Comparison of ENCODE assay signal across 19 mouse cellular contexts in the genomic region with DNA sequence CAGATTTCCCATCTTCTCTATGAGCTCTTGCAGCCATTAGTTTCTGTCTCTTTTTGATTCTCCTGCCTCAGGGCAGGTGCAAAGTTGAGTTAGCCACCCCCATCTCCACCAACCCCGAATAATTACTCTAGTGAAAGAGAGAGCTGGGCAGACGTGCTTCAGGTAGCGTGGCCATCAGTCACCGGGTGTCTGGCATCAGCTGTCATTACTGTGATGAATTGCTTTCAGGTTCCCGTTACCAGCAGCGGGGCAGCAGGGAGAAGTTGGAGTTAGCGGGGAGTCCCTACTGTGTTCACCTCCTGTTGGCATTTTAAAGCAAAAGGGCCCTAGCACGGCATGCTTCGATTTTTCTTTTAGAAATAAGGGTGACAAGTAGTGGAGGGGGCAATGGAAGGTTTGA. TPM values are rescaled to one million over a fixed set of nuclear protein-coding genes. Genes with fewer than 3 reads are reported as not detected.
DNase-seq lines count a peak whose midpoint lies in the region; ATAC-seq and TF ChIP-seq lines count a peak whose summit lies in the region.
"Had no signal": no experiment of that assay in that cellular context is flagged by ENCODE, and none has a peak within 500 bp of the region (broad histone marks: within the 10 kb centered on the region; RNA-seq: fewer than 3 reads in every experiment).

No protein-coding gene starts in this region.

- H3K27ac ChIP-seq in hindbrain, embryonic 13.5 days = 0 out of 2 replicates have a peak overlapping the region, but pooled peaks have one; percentile 14
- no peak overlapping the region; the same call in 1 of the 2 replicates for H3K27ac ChIP-seq in hindbrain, embryonic 12.5 days
- H3K27ac ChIP-seq in liver, embryonic 15.5 days (replicated peaks) = 0 out of 2 replicates have a peak overlapping the region, but pooled peaks have one; percentile 51
- H3K27ac ChIP-seq in liver, postnatal 0 days (ENCODE audit: low read depth) = no peak overlapping the region
- H3K27ac ChIP-seq: embryonic facial prominence, embryonic 15.5 days; forebrain, embryonic 13.5 days; hindbrain, embryonic 15.5 days had no signal

- H3K27me3 ChIP-seq in hindbrain, embryonic 13.5 days = no peaks in the 10 kb centered on the region
- H3K27me3 ChIP-seq in hindbrain, embryonic 12.5 days = no peaks in the 10 kb centered on the region
- no peaks in the 10 kb centered on the region for H3K27me3 ChIP-seq in liver, embryonic 15.5 days
- H3K27me3 ChIP-seq in liver, postnatal 0 days (ENCODE audit: insufficient read depth, low read length) = 0 out of 2 replicates have a peak, but pooled peaks cover 4% of the 10 kb centered on the region
- H3K27me3 ChIP-seq: embryonic facial prominence, embryonic 15.5 days; hindbrain, embryonic 15.5 days had no signal

- H3K36me3 ChIP-seq in hindbrain, embryonic 13.5 days = no peaks in the 10 kb centered on the region
- no peaks in the 10 kb centered on the region for H3K36me3 ChIP-seq in hindbrain, embryonic 12.5 days
- H3K36me3 ChIP-seq in liver, embryonic 15.5 days (replicated peaks) = no peaks in the 10 kb centered on the region
- no peaks in the 10 kb centered on the region for H3K36me3 ChIP-seq in liver, postnatal 0 days (replicated peaks; ENCODE audit: insufficient read depth, low read length)
- H3K36me3 ChIP-seq: embryonic facial prominence, embryonic 15.5 days; G1E; hindbrain, embryonic 15.5 days had no signal

- ATAC-seq in hindbrain, embryonic 13.5 days (ENCODE audit: low FRiP score) = no peak
- no peak for ATAC-seq in hindbrain, embryonic 12.5 days (ENCODE audit: low FRiP score)
- no peak for ATAC-seq in liver, embryonic 15.5 days (ENCODE audit: insufficient read depth)
- no peak for ATAC-seq in liver, postnatal 0 days
- 0 out of 2 replicates have a peak, but pooled peaks have one; percentile 30 for ATAC-seq in erythroblast, adult 5-6 weeks (replicated peaks; ENCODE audit: low FRiP score, poor library complexity, severe bottlenecking)
- ATAC-seq: forebrain, embryonic 13.5 days; forebrain, postnatal 0 days had no signal

- 16% methylated on average over 9 of the region's 9 CpGs for WGBS in hindbrain, embryonic 13.5 days
- 14% methylated on average over 9 of the region's 9 CpGs for WGBS in hindbrain, embryonic 12.5 days
- WGBS in liver, embryonic 15.5 days (ENCODE audit: insufficient replicate concordance) = 30% methylated on average over 9 of the region's 9 CpGs
- 36% methylated on average over 9 of the region's 9 CpGs for WGBS in liver, postnatal 0 days (ENCODE audit: insufficient replicate concordance)

- no peaks in the 10 kb centered on the region for H3K9me3 ChIP-seq in hindbrain, embryonic 13.5 days
- no peaks in the 10 kb centered on the region for H3K9me3 ChIP-seq in hindbrain, embryonic 12.5 days (replicated peaks)
- H3K9me3 ChIP-seq in liver, embryonic 15.5 days (replicated peaks) = no peaks in the 10 kb centered on the region
- H3K9me3 ChIP-seq in liver, postnatal 0 days (ENCODE audit: low read length) = no peaks in the 10 kb centered on the region
- H3K9me3 ChIP-seq: embryonic facial prominence, embryonic 15.5 days; forebrain, embryonic 13.5 days; hindbrain, embryonic 15.5 days had no signal

- no peak overlapping the region for H3K9ac ChIP-seq in hindbrain, embryonic 13.5 days
- H3K9ac ChIP-seq in hindbrain, embryonic 12.5 days = no peak overlapping the region
- no peak overlapping the region for H3K9ac ChIP-seq in liver, embryonic 15.5 days
- H3K9ac ChIP-seq in liver, postnatal 0 days (replicated peaks) = no peak overlapping the region
- H3K9ac ChIP-seq: embryonic facial prominence, embryonic 15.5 days; forebrain, embryonic 13.5 days; forebrain, postnatal 0 days; hindbrain, embryonic 15.5 days had no signal

- TF ChIP-seq EP300 in liver, postnatal 0 days (IDR thresholded peaks at IDR 0.05; ENCODE audit: low read depth) = no peak

- no peak for TF ChIP-seq CTCF in liver, postnatal 0 days (IDR thresholded peaks at IDR 0.05; ENCODE audit: low read depth)

- DNase-seq in liver, postnatal 0 days = no peak
- DNase-seq in B cell, adult 2 months = no peak
- DNase-seq in layer of hippocampus, postnatal 25 days (ENCODE audit: extremely low spot score in 1 of 2, low spot score in 1 of 2) = no peak
- DNase-seq: adrenal gland, adult 8-10 months; adrenal gland, postnatal 36 days; cerebellum, adult 2 months; cerebellum, postnatal 10 days; forebrain, postnatal 0 days; gastrocnemius, postnatal 14 days; heart, postnatal 10 days; heart, postnatal 4 days had no signal

- peaks cover 54% of the 10 kb centered on the region for H3K4me1 ChIP-seq in hindbrain, embryonic 13.5 days (replicated peaks)
- peaks cover 40% of the 10 kb centered on the region for H3K4me1 ChIP-seq in hindbrain, embryonic 12.5 days
- H3K4me1 ChIP-seq in liver, embryonic 15.5 days (replicated peaks) = peaks cover 39% of the 10 kb centered on the region
- peaks cover 2% of the 10 kb centered on the region; the same call in 1 of the 2 replicates for H3K4me1 ChIP-seq in liver, postnatal 0 days (ENCODE audit: insufficient read depth)

- no peak overlapping the region for H3K4me3 ChIP-seq in hindbrain, embryonic 13.5 days
- H3K4me3 ChIP-seq in hindbrain, embryonic 12.5 days = no peak overlapping the region
- H3K4me3 ChIP-seq in liver, embryonic 15.5 days (replicated peaks) = no peak overlapping the region
- H3K4me3 ChIP-seq in liver, postnatal 0 days (ENCODE audit: low read depth, low read length) = no peak overlapping the region
- H3K4me3 ChIP-seq: embryonic facial prominence, embryonic 15.5 days; forebrain, embryonic 13.5 days; hindbrain, embryonic 15.5 days had no signal

- H3K4me2 ChIP-seq in hindbrain, embryonic 13.5 days = no peak overlapping the region
- no peak overlapping the region for H3K4me2 ChIP-seq in hindbrain, embryonic 12.5 days (replicated peaks)
- peak overlapping the region; percentile 10; the same call in 1 of the 2 replicates for H3K4me2 ChIP-seq in liver, embryonic 15.5 days
- H3K4me2 ChIP-seq in liver, postnatal 0 days (ENCODE audit: low read depth, low read length) = no peak overlapping the region
- H3K4me2 ChIP-seq: embryonic facial prominence, embryonic 15.5 days; forebrain, embryonic 13.5 days; hindbrain, embryonic 15.5 days had no signal

RNA-seq across cellular contexts. Expression of a gene that starts 43.9 kb away (rescaled TPM):
- 12.1 and 13.1 TPM in 2 replicates for polyA plus RNA-seq in hindbrain, embryonic 13.5 days (2015; fragmentation: Nextera tagmentation; extraction: Ambion mirVana)
- 12.2 and 16.3 TPM in 2 replicates for polyA plus RNA-seq in hindbrain, embryonic 12.5 days (2016; fragmentation: Nextera tagmentation; extraction: Ambion mirVana)
- 37.6 and 40.1 TPM in 2 replicates for polyA plus RNA-seq in liver, embryonic 15.5 days (2015; fragmentation: Nextera tagmentation; extraction: Ambion mirVana)
- 6.6 and 9.9 TPM in 2 replicates for polyA plus RNA-seq in liver, postnatal 0 days (2015; fragmentation: Nextera tagmentation; extraction: Ambion mirVana)
- 241 and 319 TPM in 2 replicates for total RNA-seq in erythroblast, adult 5-6 weeks (2015; ENCODE audit: low replicate concordance)
- total RNA-seq in erythroblast, adult 5-6 weeks (2017; ENCODE audit: low replicate concordance) = 404 and 444 TPM in 2 replicates
- total RNA-seq in layer of hippocampus, postnatal 25 days (2021) = 10 to 100 TPM; 67.6 to 79.3 TPM

Comparison
In these comparisons a context has a peak if more than half of its experiments do, and no peak if none do; other contexts are left out.
1. H3K27ac ChIP-seq: peak in hindbrain, embryonic 13.5 days (single experiment) and liver, embryonic 15.5 days (single experiment); none in hindbrain, embryonic 12.5 days (single experiment) and liver, postnatal 0 days (single experiment).